Comparison of ENCODE assay signal across 8 mouse cellular contexts in the genomic region with DNA sequence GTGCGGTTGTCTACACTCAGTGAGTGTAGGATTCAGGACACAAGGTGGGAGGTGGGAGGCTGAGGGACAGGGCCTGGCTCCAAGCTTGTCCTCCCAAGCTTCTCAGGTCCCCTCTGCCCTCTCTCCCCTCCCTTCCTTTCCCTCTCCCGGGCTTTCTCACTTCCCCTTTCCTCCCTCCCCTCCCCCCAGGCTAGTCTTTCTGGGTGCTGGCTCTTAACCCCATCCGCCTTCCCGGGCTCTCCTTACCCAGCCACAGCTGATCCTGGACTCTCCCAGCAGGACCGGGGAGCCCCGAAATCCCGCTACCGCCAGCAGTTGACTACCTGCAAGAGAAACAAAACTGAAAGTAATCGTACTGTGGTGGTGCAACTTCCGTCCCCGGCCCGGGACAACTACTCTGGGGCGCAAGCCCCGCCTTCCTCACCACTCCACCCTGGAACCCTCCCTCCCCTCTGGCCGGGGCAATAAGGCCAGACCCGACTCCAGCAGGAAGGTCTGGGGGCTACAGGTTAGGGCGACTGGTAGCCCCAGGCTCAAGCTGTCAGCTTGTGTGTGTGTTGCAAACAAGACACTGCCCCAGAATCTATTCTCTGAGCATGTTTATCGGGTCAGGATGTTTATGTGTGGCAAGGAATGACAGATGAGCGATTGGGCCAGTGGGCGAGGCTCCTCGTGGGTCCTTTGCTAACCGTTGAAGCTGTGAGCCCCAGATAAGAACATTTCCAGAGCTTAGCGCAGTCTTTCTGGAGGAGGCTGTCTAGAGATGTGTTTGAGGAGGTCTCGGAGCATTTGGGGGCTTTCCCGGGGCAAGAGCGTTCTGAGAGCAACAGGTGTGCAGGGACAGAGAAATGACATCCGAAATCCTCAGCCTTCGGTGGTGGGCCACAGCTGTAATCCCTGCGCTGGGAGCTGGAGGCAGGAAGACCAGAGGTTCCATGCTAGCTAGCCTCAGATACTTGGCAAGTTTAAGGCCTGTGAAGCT. TPM values are rescaled to one million over a fixed set of nuclear protein-coding genes. Genes with fewer than 3 reads are reported as not detected.
DNase-seq lines count a peak whose midpoint lies in the region; ATAC-seq and TF ChIP-seq lines count a peak whose summit lies in the region.

A gene (minus strand): TSS at position 344 of the 982 bp plus-strand sequence.

- H3K36me3 ChIP-seq in E14TG2a.4 (ENCODE audit: insufficient read depth, low read length) = peaks cover 21% of the 10 kb centered on the region
- H3K36me3 ChIP-seq in forebrain, postnatal 0 days (ENCODE audit: insufficient read depth) = no peaks in the 10 kb centered on the region
- 0 out of 2 replicates have a peak, but pooled peaks cover 10% of the 10 kb centered on the region for H3K36me3 ChIP-seq in hindbrain, embryonic 12.5 days
- H3K36me3 ChIP-seq in limb, embryonic 14.5 days (ENCODE audit: control insufficient read depth, insufficient read depth, low read length) = peaks cover 21% of the 10 kb centered on the region
- no peaks in the 10 kb centered on the region for H3K36me3 ChIP-seq in midbrain, embryonic 14.5 days (ENCODE audit: control insufficient read depth, insufficient read depth, low read length)
- peaks cover 16% of the 10 kb centered on the region for H3K36me3 ChIP-seq in splenic B cell, adult 2 months (ENCODE audit: control insufficient read depth, insufficient read depth, low read length, poor library complexity, severe bottlenecking)

- peaks cover 18% of the 10 kb centered on the region for H3K27me3 ChIP-seq in E14TG2a.4 (ENCODE audit: insufficient read depth, low read length)
- no peaks in the 10 kb centered on the region for H3K27me3 ChIP-seq in forebrain, postnatal 0 days (ENCODE audit: insufficient read depth, low read length)
- H3K27me3 ChIP-seq in hindbrain, embryonic 12.5 days = peaks cover 4% of the 10 kb centered on the region; the same call in 1 of the 2 replicates
- H3K27me3 ChIP-seq in limb, embryonic 14.5 days (ENCODE audit: control insufficient read depth, insufficient read depth, low read length) = no peaks in the 10 kb centered on the region
- no peaks in the 10 kb centered on the region for H3K27me3 ChIP-seq in midbrain, embryonic 14.5 days (ENCODE audit: control insufficient read depth, insufficient read depth, low read length)
- H3K27me3 ChIP-seq in splenic B cell, adult 2 months (ENCODE audit: control insufficient read depth, insufficient read depth, low read length, poor library complexity, severe bottlenecking) = no peaks in the 10 kb centered on the region

- no peak for ATAC-seq in forebrain, postnatal 0 days
- ATAC-seq in hindbrain, embryonic 12.5 days (ENCODE audit: low FRiP score) = peak; percentile 46; the same call in 1 of the 2 replicates
- peak; percentile 78 for ATAC-seq in limb, embryonic 14.5 days (ENCODE audit: low FRiP score, low read depth)
- no peak for ATAC-seq in midbrain, embryonic 14.5 days (ENCODE audit: low FRiP score, low TSS enrichment)

- H3K4me2 ChIP-seq in forebrain, postnatal 0 days (ENCODE audit: low read depth) = peak within 1 kb of the TSS; percentile 46
- H3K4me2 ChIP-seq in hindbrain, embryonic 12.5 days (replicated peaks) = peak within 1 kb of the TSS; percentile 58
- H3K4me2 ChIP-seq in limb, embryonic 14.5 days (replicated peaks; ENCODE audit: low read depth, low read length, severe bottlenecking) = peak within 1 kb of the TSS; percentile 67
- H3K4me2 ChIP-seq in midbrain, embryonic 14.5 days (ENCODE audit: low read length) = peak within 1 kb of the TSS; percentile 51

- TF ChIP-seq CTCF in E14TG2a.4 (conservative IDR thresholded peaks at IDR 0.05; ENCODE audit: low read length) = no peak
- TF ChIP-seq CTCF in bone marrow, adult 2 months (IDR thresholded peaks at IDR 0.05; ENCODE audit: control insufficient read depth, insufficient read depth, low read length) = no peak
- no peak for TF ChIP-seq CTCF in forebrain, postnatal 0 days (IDR thresholded peaks at IDR 0.05; ENCODE audit: low read depth)

- peak within 1 kb of the TSS; percentile 95 for H3K27ac ChIP-seq in bone marrow, adult 2 months (ENCODE audit: control insufficient read depth, insufficient read depth, low read depth, low read length, poor library complexity)
- H3K27ac ChIP-seq in forebrain, postnatal 0 days (ENCODE audit: low read depth, low read length) = no peak within 1 kb of the TSS
- no peak within 1 kb of the TSS for H3K27ac ChIP-seq in hindbrain, embryonic 12.5 days
- peak within 1 kb of the TSS; percentile 53; the same call in 1 of the 2 replicates for H3K27ac ChIP-seq in limb, embryonic 14.5 days (replicated peaks; ENCODE audit: low read depth, low read length)
- H3K27ac ChIP-seq in midbrain, embryonic 14.5 days (replicated peaks; ENCODE audit: low read depth, low read length) = no peak within 1 kb of the TSS

- H3K9me3 ChIP-seq in E14TG2a.4 (ENCODE audit: low read length) = no peaks in the 10 kb centered on the region; the same call in 1 of the 2 replicates
- H3K9me3 ChIP-seq in forebrain, postnatal 0 days (ENCODE audit: low read length) = no peaks in the 10 kb centered on the region
- H3K9me3 ChIP-seq in hindbrain, embryonic 12.5 days (replicated peaks) = no peaks in the 10 kb centered on the region
- H3K9me3 ChIP-seq in limb, embryonic 14.5 days (ENCODE audit: control insufficient read depth, low read length) = no peaks in the 10 kb centered on the region
- H3K9me3 ChIP-seq in midbrain, embryonic 14.5 days (ENCODE audit: control insufficient read depth, low read length) = no peaks in the 10 kb centered on the region

- peak within 1 kb of the TSS; percentile 77 for H3K4me3 ChIP-seq in E14TG2a.4 (replicated peaks; ENCODE audit: low read length)
- peak within 1 kb of the TSS; percentile 88 for H3K4me3 ChIP-seq in bone marrow, adult 2 months (replicated peaks; ENCODE audit: control insufficient read depth, low read depth, low read length)
- peak within 1 kb of the TSS; percentile 32 for H3K4me3 ChIP-seq in forebrain, postnatal 0 days (ENCODE audit: low read depth, low read length)
- peak within 1 kb of the TSS; percentile 40 for H3K4me3 ChIP-seq in hindbrain, embryonic 12.5 days
- H3K4me3 ChIP-seq in limb, embryonic 14.5 days (replicated peaks; ENCODE audit: low read length) = peak within 1 kb of the TSS; percentile 60
- peak within 1 kb of the TSS; percentile 33 for H3K4me3 ChIP-seq in midbrain, embryonic 14.5 days (replicated peaks; ENCODE audit: low read depth, low read length)

- peak within 1 kb of the TSS; percentile 44 for H3K9ac ChIP-seq in forebrain, postnatal 0 days
- peak within 1 kb of the TSS; percentile 65 for H3K9ac ChIP-seq in hindbrain, embryonic 12.5 days
- H3K9ac ChIP-seq in limb, embryonic 14.5 days (ENCODE audit: low read depth, low read length, severe bottlenecking) = peak within 1 kb of the TSS; percentile 83
- peak within 1 kb of the TSS; percentile 50 for H3K9ac ChIP-seq in midbrain, embryonic 14.5 days (replicated peaks; ENCODE audit: low read length)

- H3K4me1 ChIP-seq in E14TG2a.4 (replicated peaks; ENCODE audit: low read depth, low read length) = peaks cover 67% of the 10 kb centered on the region
- peaks cover 3% of the 10 kb centered on the region; the same call in 1 of the 2 replicates for H3K4me1 ChIP-seq in bone marrow, adult 2 months (ENCODE audit: control insufficient read depth, insufficient read depth, low read length)
- no peaks in the 10 kb centered on the region for H3K4me1 ChIP-seq in forebrain, postnatal 0 days (ENCODE audit: insufficient read depth)
- peaks cover 13% of the 10 kb centered on the region for H3K4me1 ChIP-seq in hindbrain, embryonic 12.5 days
- H3K4me1 ChIP-seq in limb, embryonic 14.5 days (ENCODE audit: control insufficient read depth, insufficient read depth, low read length) = peaks cover 11% of the 10 kb centered on the region; the same call in 1 of the 2 replicates
- H3K4me1 ChIP-seq in midbrain, embryonic 14.5 days (ENCODE audit: control insufficient read depth, insufficient read depth, low read length) = peaks cover 9% of the 10 kb centered on the region; the same call in 1 of the 2 replicates

- peak; percentile 75; the same call in 1 of the 2 replicates for TF ChIP-seq POLR2A in bone marrow, adult 2 months (IDR thresholded peaks at IDR 0.05; ENCODE audit: borderline replicate concordance, control insufficient read depth, low read depth, low read length)
- TF ChIP-seq POLR2A in limb, embryonic 14.5 days (IDR thresholded peaks at IDR 0.05; ENCODE audit: borderline replicate concordance, extremely low read depth, insufficient read depth, insufficient read length) = no peak

- WGBS in bone marrow, adult 2 months = 4% methylated on average over 29 of the region's 29 CpGs
- 17% methylated on average over 29 of the region's 29 CpGs for WGBS in forebrain, postnatal 0 days
- WGBS in hindbrain, embryonic 12.5 days = 12% methylated on average over 29 of the region's 29 CpGs
- WGBS in limb, embryonic 14.5 days = 11% methylated on average over 28 of the region's 29 CpGs
- 12% methylated on average over 29 of the region's 29 CpGs for WGBS in midbrain, embryonic 14.5 days

- DNase-seq in forebrain, postnatal 0 days = no peak
- DNase-seq in limb, embryonic 14.5 days (ENCODE audit: low spot score) = peak; percentile 55
- peak; percentile 31 for DNase-seq in midbrain, embryonic 14.5 days
- peak; percentile 76 for DNase-seq in splenic B cell, adult 2 months (ENCODE audit: low read depth, low spot score)
- DNase-seq in frontal cortex, postnatal 10 days (ENCODE audit: low spot score in 2 of 2) = no peak

RNA-seq across cellular contexts. Expression of the gene that starts here (rescaled TPM):
- 25.2 and 31.3 TPM in 2 replicates for polyA plus RNA-seq in bone marrow, adult 2 months (2011; ENCODE audit: insufficient read depth, insufficient read length, low replicate concordance, missing spikeins)
- 4.0 and 5.7 TPM in 2 replicates for total RNA-seq in forebrain, postnatal 0 days (2014; rRNA removed)
- 1.1 and 2.3 TPM in 2 replicates for polyA plus RNA-seq in forebrain, postnatal 0 days (2015; fragmentation: Nextera tagmentation; extraction: Ambion mirVana)
- polyA plus RNA-seq in hindbrain, embryonic 12.5 days (2016; fragmentation: Nextera tagmentation; extraction: Ambion mirVana) = 4.2 and 5.7 TPM in 2 replicates
- 3.1 and 4.0 TPM in 2 replicates for polyA plus RNA-seq in limb, embryonic 14.5 days (2012; rRNA removed)
- polyA plus RNA-seq in limb, embryonic 14.5 days (2014; fragmentation: Nextera tagmentation; extraction: Ambion mirVana) = 9.1 and 9.5 TPM in 2 replicates
- polyA plus RNA-seq in midbrain, embryonic 14.5 days (2014; fragmentation: Nextera tagmentation; extraction: Ambion mirVana) = 1.5 and 2.8 TPM in 2 replicates

Comparison
In these comparisons a context has a peak if more than half of its experiments do, and no peak if none do; other contexts are left out.
1. H3K4me3 ChIP-seq: peak in every context shown above with its lines; median percentile 88 in bone marrow, adult 2 months; 77 in E14TG2a.4; 60 in limb, embryonic 14.5 days; 40 in hindbrain, embryonic 12.5 days; 33 in midbrain, embryonic 14.5 days; 32 in forebrain, postnatal 0 days.
2. H3K27ac ChIP-seq: peak in bone marrow, adult 2 months (single experiment) and limb, embryonic 14.5 days (single experiment); none in forebrain, postnatal 0 days (single experiment), hindbrain, embryonic 12.5 days (single experiment) and midbrain, embryonic 14.5 days (single experiment).
3. ATAC-seq: peak in hindbrain, embryonic 12.5 days (single experiment) and limb, embryonic 14.5 days (single experiment); none in forebrain, postnatal 0 days (single experiment) and midbrain, embryonic 14.5 days (single experiment).
4. DNase-seq: peak in limb, embryonic 14.5 days (single experiment), midbrain, embryonic 14.5 days (single experiment) and splenic B cell, adult 2 months (single experiment); none in forebrain, postnatal 0 days (single experiment) and frontal cortex, postnatal 10 days (0 of 2).
5. Peak in every context shown above with its lines, with median percentiles within 50 percentile points of each other: H3K4me2 ChIP-seq and H3K9ac ChIP-seq.